Mouse (Mus musculus) heart, postnatal 36 days (tissue): ENCODE measurements at regions not wholly inside any gene's neighbourhood (a gene's known extent, or its start where the extent isn't known, plus 50 kb on each side); places are given as distances from the start of the nearest gene placed in this dataset.

ENCODE experiments used
- DNase-seq, 2 experiments: peaks; one replicate each; pipeline ENCODE4 v3.0.0; 2021 to 2022
- intact Hi-C: fragments of 180-260 bp; cut with DNase I; formaldehyde crosslinking; loops from one replicate; pipeline ENCODE4 v1.15.1; 2025

DNA sequence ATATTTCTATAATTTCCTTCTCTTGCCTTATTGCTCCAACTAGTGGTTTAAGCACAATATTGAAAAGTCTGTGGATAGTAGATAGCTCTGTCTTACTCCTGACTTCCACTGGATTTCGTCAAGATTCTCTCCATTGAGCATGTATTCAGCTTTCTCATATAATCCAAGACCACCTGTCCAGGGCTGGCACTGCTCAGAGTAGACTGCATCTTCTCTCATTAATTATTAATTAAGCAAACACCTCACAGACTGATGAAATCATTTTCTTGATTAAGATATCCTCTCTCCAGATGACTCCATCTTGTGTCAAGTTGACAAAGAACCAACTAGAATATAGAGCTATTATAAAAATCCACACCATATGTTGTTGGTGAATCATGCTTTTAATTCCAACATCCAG is 310.5 kb upstream of the Tle1 start:
- DNase-seq = no peak
- intact Hi-C loops = no loop called here

DNA sequence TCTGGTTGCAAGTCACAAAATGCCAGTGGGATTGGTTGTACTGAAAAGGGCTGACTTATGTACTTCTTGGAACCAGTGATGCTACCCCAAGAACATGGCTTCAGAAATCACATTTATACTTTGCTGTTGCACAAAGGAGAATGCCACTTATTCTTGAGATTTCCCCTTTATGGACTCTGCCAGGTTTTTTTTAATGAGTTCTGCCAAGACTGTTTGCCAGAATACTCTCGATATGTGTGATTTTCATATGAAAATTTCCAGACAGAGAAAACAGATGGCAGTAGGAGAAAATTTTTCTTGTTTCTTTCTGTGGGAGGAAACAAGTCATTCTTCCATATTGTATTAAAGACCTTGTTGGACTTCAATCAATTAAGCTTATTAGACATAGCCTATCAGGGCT is 281.0 kb upstream of the Tle1 start:
- intact Hi-C loops = no loop called here
- DNase-seq = no peak

GRCm38 (mm10) chr4:72480535-72480934 is 279.8 kb upstream of the Tle1 start:
- intact Hi-C loops = no loop called here

DNA sequence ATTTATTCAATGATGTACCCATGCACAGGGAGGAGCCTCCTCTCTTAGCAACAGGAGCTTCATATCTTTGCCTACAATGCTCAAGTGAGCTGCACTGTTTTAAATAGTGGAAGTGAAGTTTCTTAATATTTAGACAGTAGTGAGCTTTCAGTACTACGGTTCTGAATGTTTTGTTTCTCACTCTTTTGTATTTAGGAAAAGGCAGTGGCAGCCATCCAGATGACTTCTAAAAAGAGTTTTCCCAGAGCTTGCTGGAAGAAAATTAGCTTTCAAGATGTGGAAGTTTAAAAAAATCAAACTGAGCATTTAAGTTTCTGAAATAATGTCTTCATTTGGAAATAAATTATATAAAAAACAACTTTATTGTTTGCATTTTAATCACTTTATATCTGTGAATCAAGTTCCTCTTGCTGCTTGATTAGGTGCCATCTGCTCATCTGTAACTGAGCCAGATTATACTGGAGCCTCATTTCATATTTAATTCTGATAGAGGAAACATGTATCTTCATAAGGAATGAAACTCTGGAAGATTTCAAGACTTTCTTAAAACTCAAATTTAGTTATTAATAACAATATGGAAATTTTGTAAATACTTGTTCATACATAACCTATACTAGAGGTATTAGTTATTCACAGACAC is 268.6 kb upstream of the Tle1 start:
- no peak for DNase-seq
- intact Hi-C loops = no loop called here

More at GRCm38 (mm10) chr4:72480535-72480934, 279.8 kb upstream of the Tle1 start:
- DNase-seq = no peak

DNA sequence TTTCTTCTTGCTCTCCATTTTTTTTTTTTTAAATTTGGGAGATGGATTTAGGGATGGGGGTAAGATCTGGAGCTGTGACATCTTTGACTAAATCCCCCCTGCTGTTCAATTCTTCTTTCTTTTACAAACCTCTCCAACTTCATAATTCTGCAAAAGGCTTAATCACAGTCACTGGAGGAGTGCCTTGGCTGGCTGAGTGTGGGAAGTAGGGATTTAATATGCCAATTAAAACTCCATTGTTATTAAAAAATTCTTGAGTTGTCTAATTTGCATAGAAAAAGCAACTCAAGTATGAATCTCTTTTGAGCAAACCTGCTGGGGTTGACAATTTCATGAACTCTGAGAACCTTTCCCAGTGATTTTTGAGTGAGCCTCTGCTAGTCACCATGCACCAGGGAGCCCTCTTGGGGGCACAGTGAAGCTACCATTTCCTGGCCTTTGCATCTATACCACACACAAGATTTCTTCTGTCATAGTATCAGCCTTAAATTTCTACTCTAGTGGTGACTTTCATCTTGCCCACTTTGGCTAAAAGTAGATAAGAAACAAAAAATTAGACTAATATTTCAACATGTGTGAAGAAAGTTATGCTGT is 243.6 kb upstream of the Tle1 start:
- intact Hi-C loops = no loop called here
- DNase-seq = no peak

DNA sequence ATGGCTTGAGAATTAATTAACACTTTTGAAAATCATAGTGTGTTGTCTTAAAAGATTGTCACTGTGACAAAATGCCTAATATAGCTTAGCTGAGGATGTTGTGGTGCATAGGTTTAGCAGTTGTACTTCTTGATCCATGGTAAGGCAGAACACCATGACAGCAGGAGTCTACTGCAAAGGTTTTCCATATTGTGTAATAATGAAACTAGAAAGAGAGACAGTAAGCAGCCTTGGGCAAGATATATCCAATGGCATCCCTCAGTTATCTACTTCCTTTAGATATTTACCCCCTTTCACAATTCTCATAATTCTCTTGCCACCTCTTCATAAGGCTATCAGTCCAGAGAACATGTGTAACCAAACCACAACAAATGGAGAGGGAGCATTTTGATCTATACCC is 236.6 kb upstream of the Tle1 start:
- intact Hi-C loops = no loop called here

GRCm38 (mm10) chr4:72425316-72425715 is 224.6 kb upstream of the Tle1 start:
- intact Hi-C loops = no loop called here

More for the DNA sequence above, 236.6 kb upstream of the Tle1 start:
- DNase-seq = no peak

DNA sequence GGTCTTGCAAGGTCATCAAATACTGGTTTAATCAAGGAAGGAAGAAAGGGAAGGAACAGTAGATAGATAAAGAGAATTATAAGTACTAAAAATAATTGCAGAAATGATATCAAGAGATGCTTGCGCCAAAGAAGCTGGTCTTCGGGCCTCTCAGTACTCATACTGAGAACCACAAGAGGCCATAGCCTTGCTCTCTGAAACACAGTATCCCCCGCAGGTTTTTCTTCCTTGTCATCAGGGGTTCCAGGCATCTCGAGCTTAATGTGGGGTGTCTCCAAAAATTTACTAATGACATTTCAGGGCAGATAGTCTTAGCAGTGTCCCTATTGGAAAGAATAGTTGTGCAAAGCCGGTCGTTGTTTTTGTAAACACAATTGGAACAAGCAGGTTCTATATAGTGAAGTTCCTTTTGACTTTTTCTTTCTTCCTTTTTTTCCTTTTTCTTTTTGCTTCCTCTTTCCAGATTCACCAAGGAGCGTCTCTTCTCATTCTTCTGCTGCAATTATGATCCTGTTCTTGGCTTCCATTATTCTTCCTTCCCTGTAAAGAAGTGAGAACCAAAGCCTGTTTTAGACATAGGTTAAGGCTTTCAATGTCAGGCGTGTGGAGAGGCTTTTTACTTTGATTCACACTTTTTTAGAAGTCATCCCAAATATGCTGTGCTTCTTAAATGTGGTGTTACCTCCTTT is 211.5 kb upstream of the Tle1 start:
- DNase-seq = no peak
- intact Hi-C loops = no loop called here

More at GRCm38 (mm10) chr4:72425316-72425715, 224.6 kb upstream of the Tle1 start:
- DNase-seq = no peak

GRCm38 (mm10) chr4:72411343-72411742 is 210.6 kb upstream of the Tle1 start:
- no peak for DNase-seq
- intact Hi-C loops = no loop called here

- no peak for DNase-seq
- intact Hi-C loops = no loop called here
Observed at GRCm38 (mm10) chr4:72400759-72401158, 200.0 kb upstream of the Tle1 start.

DNA sequence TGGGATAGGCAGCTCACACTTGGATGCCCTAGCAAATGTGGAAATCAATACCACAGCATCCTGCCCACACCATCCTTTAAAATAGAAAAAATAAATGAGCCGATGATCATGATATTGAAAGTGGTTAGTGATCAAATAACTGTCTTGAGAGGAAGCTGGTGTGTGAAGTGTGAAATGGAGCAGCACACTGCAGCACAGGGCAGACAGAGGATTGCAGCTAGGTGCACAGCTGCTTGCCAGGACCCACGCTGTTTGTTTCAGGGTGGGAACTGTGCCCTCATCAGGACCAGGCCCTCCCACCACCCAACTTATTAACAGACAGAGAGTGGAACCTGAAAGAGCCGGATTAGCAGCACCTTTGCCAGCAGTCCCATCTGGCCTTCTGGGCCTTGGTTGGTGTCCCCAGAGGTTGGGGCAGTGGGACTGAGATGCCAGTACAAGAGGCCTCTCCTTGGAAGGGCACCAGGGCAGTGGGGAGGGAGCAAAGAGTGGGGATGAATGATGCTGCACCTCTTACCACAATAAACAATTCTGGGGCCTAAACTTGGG is 191.2 kb upstream of the Tle1 start:
- DNase-seq = no peak
- intact Hi-C loops = no loop called here

GRCm38 (mm10) chr4:72389811-72390625 is 189.3 kb upstream of the Tle1 start:
- no peak for DNase-seq
- intact Hi-C loops = no loop called here

- peak; percentile 11 to 24 for DNase-seq
- intact Hi-C loops = no loop called here
Observed at GRCm38 (mm10) chr4:72384901-72385264, 184.2 kb upstream of the Tle1 start.

- intact Hi-C loops = no loop called here
- no peak for DNase-seq
Observed at GRCm38 (mm10) chr4:72384259-72384900, 183.7 kb upstream of the Tle1 start.

- no peak for DNase-seq
- intact Hi-C loops = no loop called here
Observed at GRCm38 (mm10) chr4:72383729-72384128, 183.0 kb upstream of the Tle1 start.

GRCm38 (mm10) chr4:72382517-72383147 is 181.9 kb upstream of the Tle1 start:
- intact Hi-C loops = no loop called here
- no peak for DNase-seq

DNA sequence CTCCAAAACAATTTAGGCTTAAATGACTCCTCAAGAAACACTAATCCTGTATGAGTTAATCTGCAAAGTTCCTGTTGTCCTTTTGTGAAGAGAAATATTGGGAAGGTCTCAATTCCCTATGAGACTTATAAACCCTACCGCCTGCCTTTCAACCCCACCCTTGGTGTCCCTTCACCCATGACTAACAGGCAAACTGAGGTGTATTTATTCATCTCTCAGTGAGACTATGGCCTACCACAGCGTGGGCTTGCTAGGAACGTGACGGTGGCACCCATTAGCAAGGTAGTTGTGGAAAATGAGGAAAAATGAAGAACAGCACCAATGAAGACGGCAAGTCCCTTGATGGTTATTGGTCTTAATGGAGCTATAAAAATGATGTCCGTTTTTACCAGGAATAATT is 181.0 kb upstream of the Tle1 start:
- no peak for DNase-seq
- intact Hi-C loops = no loop called here

DNA sequence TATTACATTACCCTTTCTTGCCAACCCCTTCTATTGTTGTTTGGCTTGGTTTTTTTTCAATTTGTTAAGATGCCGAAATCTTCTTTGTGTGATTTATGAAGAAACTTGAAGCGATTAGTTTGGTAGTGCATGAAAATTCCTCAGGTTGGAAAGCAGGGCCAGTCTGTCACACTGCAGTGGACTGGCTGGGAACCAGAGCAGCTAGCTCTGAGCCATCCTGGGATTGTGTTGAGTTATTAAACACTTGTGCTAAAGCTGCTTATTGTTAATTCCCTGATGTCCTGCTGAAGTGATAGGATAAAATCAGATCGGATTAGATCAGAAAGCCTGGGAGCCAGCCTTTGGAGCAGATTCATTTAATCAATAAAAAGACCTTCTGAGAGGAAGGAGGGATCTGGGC is 180.4 kb upstream of the Tle1 start:
- DNase-seq = no peak
- intact Hi-C loops = no loop called here

DNA sequence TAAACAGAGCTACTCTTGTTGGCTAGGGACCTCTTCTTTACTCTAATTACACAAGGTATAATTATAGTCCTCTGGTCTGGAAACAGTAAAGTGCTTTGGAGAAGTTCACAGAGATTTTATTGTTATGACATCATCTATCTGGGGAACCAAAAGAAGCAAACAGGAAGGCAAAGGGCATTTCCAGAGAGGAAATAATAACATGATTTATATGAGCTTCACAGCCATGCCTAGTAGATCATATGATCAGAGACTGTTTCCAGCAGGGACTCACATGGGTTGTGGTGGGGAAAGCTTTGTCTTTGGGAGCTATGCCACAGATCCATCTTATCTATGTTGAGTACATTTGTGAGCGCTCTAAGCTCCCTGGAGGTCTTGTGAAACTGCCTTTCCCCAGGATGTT is 178.8 kb upstream of the Tle1 start:
- intact Hi-C loops = no loop called here
- no peak for DNase-seq

DNA sequence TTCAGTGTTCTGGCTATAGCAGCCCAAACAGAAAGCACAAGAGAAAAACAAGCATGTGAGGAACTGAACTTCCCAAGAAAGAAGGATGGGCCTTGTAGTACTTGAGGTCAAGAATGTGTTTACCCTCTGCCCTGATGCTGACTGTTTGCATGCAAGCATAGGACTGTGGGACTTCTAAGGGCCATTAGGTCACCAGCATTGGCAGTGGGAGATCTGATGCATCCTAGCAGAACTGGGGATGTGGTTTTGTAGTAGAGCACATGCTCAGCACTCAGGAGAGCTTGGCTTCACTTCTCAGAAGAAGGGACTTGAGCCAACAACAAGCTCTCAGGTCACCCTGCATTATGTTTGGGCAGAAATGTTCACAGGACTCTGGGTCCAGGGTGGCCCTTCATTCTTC is 178.3 kb upstream of the Tle1 start:
- DNase-seq = no peak

More for the DNA sequence above, 178.3 kb upstream of the Tle1 start:
- intact Hi-C loops = no loop called here
